Mouse (Mus musculus) 416B (cell line): ENCODE data around the gene Ciapin1.
"Not testable (repeated sequence)": the region's sequence is repeated elsewhere in the genome, so short reads cannot be mapped to it uniquely, and the experiment has no call there.

Experiments
- DNase-seq: peaks from one replicate; pipeline ENCODE4 v3.0.0; 2011; ENCODE audit warnings: low read depth

Gene Ciapin1

GRCm38 (mm10) chr8:94857011-94857345 lies 18.8 kb upstream of the Ciapin1 start:
- no peak for DNase-seq

DNA sequence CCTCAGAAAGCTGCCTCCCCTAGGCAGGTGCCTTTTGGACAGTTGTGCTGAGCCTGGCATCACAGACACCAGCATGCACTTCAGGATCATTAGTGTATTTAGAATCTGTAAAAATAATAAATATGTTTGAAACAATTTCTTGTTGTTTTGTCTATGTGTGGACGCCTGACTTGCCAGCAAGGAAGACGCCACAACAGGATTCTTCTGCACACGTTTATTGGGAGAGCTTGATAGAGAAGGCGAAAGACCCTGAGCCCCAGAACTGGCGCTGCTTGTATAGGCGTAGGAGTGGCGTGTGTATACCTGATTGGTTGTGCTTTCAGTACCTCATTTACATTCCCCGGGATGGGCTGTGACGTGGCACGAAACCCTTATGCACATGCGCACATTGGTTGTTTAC lies 16.6 kb upstream of the Ciapin1 start:
- DNase-seq, result not testable (repeated sequence)

GRCm38 (mm10) chr8:94850049-94850448 lies 11.9 kb upstream of the Ciapin1 start:
- DNase-seq, result no peak

DNA sequence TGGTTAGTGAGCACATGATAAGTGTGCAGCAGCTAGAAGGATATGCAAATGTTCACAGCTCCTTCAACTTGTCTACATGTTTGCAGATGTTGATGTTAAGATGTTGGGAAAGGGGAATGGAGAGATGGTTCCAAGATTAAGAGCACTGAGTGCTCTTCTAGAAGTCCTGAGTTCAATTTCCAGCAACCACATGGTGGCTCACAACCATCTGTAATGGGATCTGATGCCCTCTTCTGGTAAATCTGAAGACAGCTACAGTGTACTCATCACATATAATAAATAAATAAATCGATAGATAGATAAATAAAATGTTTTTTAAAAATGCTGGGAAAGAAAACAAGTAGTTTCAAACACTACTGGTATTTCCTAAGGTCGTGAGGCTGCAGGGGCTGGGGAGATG lies 3.0 kb upstream of the Ciapin1 start:
- no peak for DNase-seq

GRCm38 (mm10) chr8:94838600-94838999 lies 442 bp upstream of the Ciapin1 start:
- DNase-seq, result peak; percentile 85

GRCm38 (mm10) chr8:94836456-94837240 lies 1.5 kb downstream of the Ciapin1 start:
- peak; percentile 70 for DNase-seq

DNA sequence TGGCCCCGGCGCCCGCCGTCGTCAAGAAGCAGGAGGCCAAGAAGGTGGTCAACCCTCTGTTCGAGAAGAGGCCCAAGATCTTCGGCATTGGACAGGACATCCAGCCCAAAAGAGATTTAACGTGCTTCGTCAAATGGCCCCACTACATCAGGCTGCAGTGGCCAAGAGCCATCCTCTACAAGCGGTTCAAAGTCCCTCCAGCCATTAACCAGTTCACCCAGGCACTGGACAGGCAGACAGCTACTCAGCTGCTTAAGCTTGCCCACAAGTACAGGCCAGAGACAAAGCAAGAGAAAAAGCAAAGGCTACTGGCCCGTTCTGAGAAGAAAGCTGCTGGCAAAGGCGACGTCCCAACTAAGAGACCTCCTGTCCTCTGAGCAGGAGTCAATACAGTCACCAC lies 2.4 kb downstream of the Ciapin1 start:
- DNase-seq, result not testable (repeated sequence)

- not testable (repeated sequence) for DNase-seq
Observed at GRCm38 (mm10) chr8:94833901-94834405, 4.2 kb downstream of the Ciapin1 start.

- DNase-seq, result no peak
Observed at GRCm38 (mm10) chr8:94828284-94828683, 9.9 kb downstream of the Ciapin1 start.

DNA sequence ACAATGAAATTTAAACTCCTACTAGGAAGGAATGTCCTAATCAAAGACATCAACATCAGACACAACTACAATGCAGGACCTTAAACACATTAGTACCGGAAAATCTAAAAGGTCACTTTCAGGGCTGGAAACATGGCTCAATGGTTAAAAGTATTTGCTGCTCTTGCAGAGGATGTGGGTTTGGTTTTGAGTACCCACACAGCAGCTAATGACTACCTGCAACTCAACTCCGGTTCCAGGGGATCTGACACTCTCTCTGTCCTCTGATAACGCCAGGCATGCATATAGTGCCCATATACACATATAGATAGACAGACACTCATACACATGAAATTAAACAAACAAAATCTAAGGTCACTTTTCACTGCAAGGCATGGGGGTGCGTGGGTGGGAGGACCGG lies 11.9 kb downstream of the Ciapin1 start:
- no peak for DNase-seq

DNA sequence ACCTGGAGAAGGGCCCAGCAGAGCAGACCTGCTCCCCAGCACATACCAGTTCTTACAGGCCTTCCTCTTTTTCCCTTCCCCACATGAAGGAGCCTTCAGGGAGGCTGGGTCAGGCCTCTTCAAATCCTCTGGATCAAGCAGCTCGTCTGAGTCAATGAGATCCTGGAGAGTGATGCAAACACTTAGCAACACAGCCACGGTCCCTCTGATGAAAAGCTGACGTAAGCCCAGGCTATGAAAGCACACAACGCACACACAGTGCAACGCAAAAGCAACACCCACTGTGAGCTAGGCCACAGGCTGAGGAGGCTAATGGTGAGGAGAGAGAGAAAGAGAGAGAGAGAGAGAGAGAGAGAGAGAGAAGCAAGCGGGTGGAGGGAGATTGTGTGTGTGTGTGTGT lies 13.0 kb downstream of the Ciapin1 start:
- no peak for DNase-seq

- DNase-seq, result peak; percentile 70
Observed at GRCm38 (mm10) chr8:94822637-94823560, 15.3 kb downstream of the Ciapin1 start.

DNA sequence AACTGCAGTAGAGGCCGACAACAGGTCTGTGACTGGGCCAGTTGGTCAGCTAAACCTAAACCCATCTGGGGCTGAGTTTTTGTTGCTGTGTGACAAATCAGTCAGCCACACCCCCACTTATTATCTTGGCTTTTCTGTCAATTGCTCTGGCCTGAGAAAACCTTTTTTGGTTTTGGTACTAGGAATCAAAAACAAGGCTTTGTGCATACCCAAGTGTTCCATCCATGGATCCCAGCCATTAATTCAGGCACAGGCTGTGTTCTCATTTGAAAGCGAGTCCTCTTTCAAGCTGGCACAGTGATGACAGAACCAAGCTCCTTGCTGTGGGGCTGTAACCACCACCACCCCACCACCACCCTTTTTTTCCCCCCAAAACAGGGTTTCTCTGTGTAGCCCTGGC lies 16.8 kb downstream of the Ciapin1 start:
- no peak for DNase-seq

GRCm38 (mm10) chr8:94820553-94820952 lies 17.6 kb downstream of the Ciapin1 start:
- no peak for DNase-seq

DNA sequence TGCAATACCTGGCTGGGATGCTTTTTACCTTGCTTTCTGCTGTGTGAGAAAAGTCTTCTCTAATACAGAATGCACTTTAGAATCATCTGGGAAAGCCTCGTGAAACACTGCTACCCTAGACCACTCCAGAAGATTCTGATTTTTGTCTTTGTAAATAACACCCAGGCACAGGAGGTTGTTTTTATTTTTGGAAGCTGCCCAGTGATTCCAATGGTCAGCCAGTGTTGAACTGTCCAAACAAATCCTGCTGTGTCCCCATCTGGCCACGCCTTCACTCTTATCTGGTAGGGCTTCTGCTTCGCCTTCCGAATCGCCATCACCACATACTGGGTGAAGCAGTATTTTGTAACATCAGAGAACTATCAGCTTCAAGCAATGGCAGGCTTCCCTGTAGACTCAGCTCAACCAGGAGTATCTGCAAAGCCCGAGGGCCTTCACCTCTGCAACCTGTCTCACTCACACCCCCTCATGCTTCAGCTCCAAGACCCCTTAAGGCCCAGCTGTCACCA lies 18.4 kb downstream of the Ciapin1 start:
- DNase-seq, result no peak

GRCm38 (mm10) chr8:94817933-94818332 lies 20.2 kb downstream of the Ciapin1 start:
- no peak for DNase-seq

DNA sequence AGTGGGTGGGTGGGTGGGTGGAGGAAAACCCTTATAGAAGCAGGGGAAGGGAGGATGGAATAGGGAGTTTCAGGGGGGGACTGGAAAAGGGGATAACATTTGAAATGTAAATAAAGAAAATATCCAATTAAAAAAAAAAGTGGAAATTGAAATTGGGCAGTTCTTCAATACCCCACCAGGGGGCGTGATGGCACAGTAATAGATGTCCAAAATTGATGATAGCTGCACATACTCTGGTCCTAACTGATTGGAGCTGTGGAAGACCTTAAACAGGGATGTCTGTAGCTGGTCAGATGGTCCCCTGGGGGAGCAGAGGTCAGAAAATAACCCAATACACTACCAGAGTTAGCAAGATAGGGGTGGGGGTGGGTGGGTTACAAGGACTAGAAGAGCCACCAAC lies 23.6 kb downstream of the Ciapin1 start:
- DNase-seq, result peak; percentile 56

DNA sequence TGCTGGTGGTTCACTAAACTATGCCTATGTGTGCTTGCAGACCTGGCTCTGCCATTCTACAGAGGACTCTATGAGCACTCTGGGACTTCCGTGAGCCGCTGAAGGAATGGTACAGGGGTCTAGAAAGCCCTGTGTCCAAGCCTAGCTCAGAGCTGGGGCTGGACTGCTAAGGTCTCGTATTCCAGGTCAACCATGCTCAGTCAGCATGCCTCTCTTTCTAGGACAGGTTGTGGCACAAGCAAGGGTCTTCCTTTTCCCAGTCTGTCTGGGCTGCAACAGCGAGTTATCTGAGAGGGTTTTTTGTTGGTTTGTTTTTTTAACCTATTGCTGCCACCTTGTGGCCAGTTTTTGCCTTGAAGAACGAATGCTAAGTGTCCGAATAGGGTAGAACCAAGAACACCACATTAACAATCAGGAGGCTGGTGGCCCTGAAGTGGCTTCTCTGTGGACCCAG lies 25.5 kb downstream of the Ciapin1 start:
- peak; percentile 91 for DNase-seq

GRCm38 (mm10) chr8:94811654-94812053 lies 26.5 kb downstream of the Ciapin1 start:
- peak; percentile 20 for DNase-seq

GRCm38 (mm10) chr8:94810855-94811254 lies 27.3 kb downstream of the Ciapin1 start:
- DNase-seq, result no peak

GRCm38 (mm10) chr8:94810153-94810552 lies 28.0 kb downstream of the Ciapin1 start, which contains the start of gene Ccl17:
Ccl17 (plus strand) TSS chr8:94810453.
- DNase-seq, result no peak

DNA sequence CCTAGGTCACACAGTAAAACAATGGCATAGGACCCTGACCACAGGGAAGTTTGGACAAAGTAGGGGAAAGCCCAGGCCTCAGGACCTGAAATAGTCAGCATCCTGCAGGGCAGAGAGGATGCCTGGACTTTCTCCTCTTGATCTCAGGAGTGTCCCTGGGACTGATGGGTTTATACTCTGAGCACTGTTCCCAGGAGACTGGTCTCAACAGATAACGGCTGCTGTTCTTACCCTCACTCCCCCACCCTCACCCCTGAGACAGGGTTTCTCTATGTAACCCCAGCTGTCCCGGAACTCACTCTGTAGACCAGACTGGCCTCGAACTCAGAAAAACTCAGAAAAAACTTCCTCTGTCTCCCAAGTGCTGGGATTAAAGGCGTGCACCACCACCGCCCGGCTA lies 29.8 kb downstream of the Ciapin1 start:
- DNase-seq, result no peak

- DNase-seq, result no peak
Observed at GRCm38 (mm10) chr8:94807506-94807905, 30.7 kb downstream of the Ciapin1 start.
